Mouse (Mus musculus): ENCODE measurements at regions not wholly inside any gene's neighbourhood (a gene's known extent, or its start where the extent isn't known, plus 50 kb on each side); places are given as distances from the start of the nearest gene placed in this dataset.

- Histone ChIP-seq H3K9ac (replicated peaks; ENCODE audit: low read depth, low read length) (no peak overlapping the region), H3K4me2 (replicated peaks; ENCODE audit: low read depth, low read length) (no peak overlapping the region), H3K4me3 (ENCODE audit: low read depth, low read length) (no peak overlapping the region), H3K27me3 (ENCODE audit: control insufficient read depth, insufficient read depth, low read length) (no peaks in the 10 kb centered on the region), H3K4me1 (ENCODE audit: control insufficient read depth, insufficient read depth, low read length) (no peaks in the 10 kb centered on the region), H3K9me3 (ENCODE audit: control insufficient read depth, low read depth, low read length) (no peaks in the 10 kb centered on the region), H3K36me3 (ENCODE audit: control insufficient read depth, insufficient read depth, low read length) (no peaks in the 10 kb centered on the region), H3K27ac (ENCODE audit: low read length) (no peak overlapping the region)
- no peak for ATAC-seq (ENCODE audit: insufficient number of reproducible peaks, insufficient read depth, low FRiP score, low read depth)
- WGBS = 81% methylated on average over 5 of the region's 5 CpGs
These were observed 2942.3 kb upstream of the Gm7489 start for GRCm38 (mm10) chr15:50942429-50942828.

GRCm38 (mm10) chr15:50944976-50945375 lies 2939.7 kb upstream of the Gm7489 start:
- no peak for ATAC-seq (ENCODE audit: insufficient number of reproducible peaks, insufficient read depth, low FRiP score, low read depth)
- Histone ChIP-seq H3K4me1 (ENCODE audit: control insufficient read depth, insufficient read depth, low read length) (no peaks in the 10 kb centered on the region), H3K4me3 (ENCODE audit: low read depth, low read length) (no peak overlapping the region), H3K27ac (ENCODE audit: low read length) (no peak overlapping the region), H3K27me3 (ENCODE audit: control insufficient read depth, insufficient read depth, low read length) (no peaks in the 10 kb centered on the region), H3K36me3 (ENCODE audit: control insufficient read depth, insufficient read depth, low read length) (no peaks in the 10 kb centered on the region), H3K4me2 (replicated peaks; ENCODE audit: low read depth, low read length) (no peak overlapping the region), H3K9me3 (ENCODE audit: control insufficient read depth, low read depth, low read length) (no peaks in the 10 kb centered on the region), H3K9ac (replicated peaks; ENCODE audit: low read depth, low read length) (no peak overlapping the region)
- WGBS = 92% methylated on average over 4 of the region's 4 CpGs

- H3K27me3 ChIP-seq (ENCODE audit: control insufficient read depth, insufficient read depth, low read length) = no peaks in the 10 kb centered on the region
- no peak overlapping the region for H3K4me3 ChIP-seq (ENCODE audit: low read depth, low read length)
- 95% methylated on average over 3 of the region's 3 CpGs for WGBS
- no peak overlapping the region for H3K27ac ChIP-seq (ENCODE audit: low read length)
- H3K36me3 ChIP-seq (ENCODE audit: control insufficient read depth, insufficient read depth, low read length) = no peaks in the 10 kb centered on the region
- no peaks in the 10 kb centered on the region for H3K9me3 ChIP-seq (ENCODE audit: control insufficient read depth, low read depth, low read length)
- H3K4me1 ChIP-seq (ENCODE audit: control insufficient read depth, insufficient read depth, low read length) = no peaks in the 10 kb centered on the region
- H3K9ac ChIP-seq (replicated peaks; ENCODE audit: low read depth, low read length) = no peak overlapping the region
- ATAC-seq (ENCODE audit: insufficient number of reproducible peaks, insufficient read depth, low FRiP score, low read depth) = no peak
- H3K4me2 ChIP-seq (replicated peaks; ENCODE audit: low read depth, low read length) = no peak overlapping the region
These were observed 2925.6 kb upstream of the Gm7489 start for GRCm38 (mm10) chr15:50959109-50959508.

- no peak overlapping the region for H3K4me3 ChIP-seq (ENCODE audit: low read depth, low read length)
- ATAC-seq (ENCODE audit: insufficient number of reproducible peaks, insufficient read depth, low FRiP score, low read depth) = no peak
- no peaks in the 10 kb centered on the region for H3K9me3 ChIP-seq (ENCODE audit: control insufficient read depth, low read depth, low read length)
- no peak overlapping the region for H3K4me2 ChIP-seq (replicated peaks; ENCODE audit: low read depth, low read length)
- H3K27me3 ChIP-seq (ENCODE audit: control insufficient read depth, insufficient read depth, low read length) = no peaks in the 10 kb centered on the region
- H3K27ac ChIP-seq (ENCODE audit: low read length) = no peak overlapping the region
- H3K4me1 ChIP-seq (ENCODE audit: control insufficient read depth, insufficient read depth, low read length) = no peaks in the 10 kb centered on the region
- 70% methylated on average over 5 of the region's 5 CpGs for WGBS
- no peak overlapping the region for H3K9ac ChIP-seq (replicated peaks; ENCODE audit: low read depth, low read length)
- H3K36me3 ChIP-seq (ENCODE audit: control insufficient read depth, insufficient read depth, low read length) = no peaks in the 10 kb centered on the region
These were observed 2921.1 kb upstream of the Gm7489 start for GRCm38 (mm10) chr15:50963606-50964005.

GRCm38 (mm10) chr15:50964236-50964635 lies 2920.5 kb upstream of the Gm7489 start:
- WGBS = 87% methylated on average over 2 of the region's 2 CpGs
- Histone ChIP-seq H3K4me3 (ENCODE audit: low read depth, low read length) (no peak overlapping the region), H3K4me1 (ENCODE audit: control insufficient read depth, insufficient read depth, low read length) (no peaks in the 10 kb centered on the region), H3K27me3 (ENCODE audit: control insufficient read depth, insufficient read depth, low read length) (no peaks in the 10 kb centered on the region), H3K9me3 (ENCODE audit: control insufficient read depth, low read depth, low read length) (no peaks in the 10 kb centered on the region), H3K4me2 (replicated peaks; ENCODE audit: low read depth, low read length) (no peak overlapping the region), H3K9ac (replicated peaks; ENCODE audit: low read depth, low read length) (no peak overlapping the region), H3K27ac (ENCODE audit: low read length) (no peak overlapping the region), H3K36me3 (ENCODE audit: control insufficient read depth, insufficient read depth, low read length) (no peaks in the 10 kb centered on the region)
- ATAC-seq (ENCODE audit: insufficient number of reproducible peaks, insufficient read depth, low FRiP score, low read depth) = no peak

- no peak for ATAC-seq (ENCODE audit: insufficient number of reproducible peaks, insufficient read depth, low FRiP score, low read depth)
- H3K27me3 ChIP-seq (ENCODE audit: control insufficient read depth, insufficient read depth, low read length) = no peaks in the 10 kb centered on the region
- H3K9ac ChIP-seq (replicated peaks; ENCODE audit: low read depth, low read length) = no peak overlapping the region
- no peak overlapping the region for H3K4me2 ChIP-seq (replicated peaks; ENCODE audit: low read depth, low read length)
- 75% methylated on average over 2 of the region's 2 CpGs for WGBS
- H3K9me3 ChIP-seq (ENCODE audit: control insufficient read depth, low read depth, low read length) = no peaks in the 10 kb centered on the region
- no peaks in the 10 kb centered on the region for H3K4me1 ChIP-seq (ENCODE audit: control insufficient read depth, insufficient read depth, low read length)
- H3K27ac ChIP-seq (ENCODE audit: low read length) = no peak overlapping the region
- H3K36me3 ChIP-seq (ENCODE audit: control insufficient read depth, insufficient read depth, low read length) = no peaks in the 10 kb centered on the region
- H3K4me3 ChIP-seq (ENCODE audit: low read depth, low read length) = no peak overlapping the region
These were observed 2917.5 kb upstream of the Gm7489 start for GRCm38 (mm10) chr15:50967176-50967575.

GRCm38 (mm10) chr15:50970637-50971036 lies 2914.1 kb upstream of the Gm7489 start:
- Histone ChIP-seq H3K9me3 (ENCODE audit: control insufficient read depth, low read depth, low read length) (no peaks in the 10 kb centered on the region), H3K4me2 (replicated peaks; ENCODE audit: low read depth, low read length) (no peak overlapping the region), H3K36me3 (ENCODE audit: control insufficient read depth, insufficient read depth, low read length) (no peaks in the 10 kb centered on the region), H3K27me3 (ENCODE audit: control insufficient read depth, insufficient read depth, low read length) (no peaks in the 10 kb centered on the region), H3K4me3 (ENCODE audit: low read depth, low read length) (no peak overlapping the region), H3K27ac (ENCODE audit: low read length) (no peak overlapping the region), H3K4me1 (ENCODE audit: control insufficient read depth, insufficient read depth, low read length) (no peaks in the 10 kb centered on the region), H3K9ac (replicated peaks; ENCODE audit: low read depth, low read length) (no peak overlapping the region)
- WGBS = 71% methylated on average over 4 of the region's 4 CpGs
- ATAC-seq (ENCODE audit: insufficient number of reproducible peaks, insufficient read depth, low FRiP score, low read depth) = no peak

GRCm38 (mm10) chr15:50972593-50972992 lies 2912.1 kb upstream of the Gm7489 start:
- Histone ChIP-seq H3K36me3 (ENCODE audit: control insufficient read depth, insufficient read depth, low read length) (no peaks in the 10 kb centered on the region), H3K4me3 (ENCODE audit: low read depth, low read length) (no peak overlapping the region), H3K27ac (ENCODE audit: low read length) (no peak overlapping the region), H3K4me1 (ENCODE audit: control insufficient read depth, insufficient read depth, low read length) (no peaks in the 10 kb centered on the region), H3K9me3 (ENCODE audit: control insufficient read depth, low read depth, low read length) (no peaks in the 10 kb centered on the region), H3K9ac (replicated peaks; ENCODE audit: low read depth, low read length) (no peak overlapping the region), H3K4me2 (replicated peaks; ENCODE audit: low read depth, low read length) (no peak overlapping the region), H3K27me3 (ENCODE audit: control insufficient read depth, insufficient read depth, low read length) (no peaks in the 10 kb centered on the region)
- WGBS = 94% methylated on average over 13 of the region's 13 CpGs
- no peak for ATAC-seq (ENCODE audit: insufficient number of reproducible peaks, insufficient read depth, low FRiP score, low read depth)

GRCm38 (mm10) chr15:50974002-50974754 lies 2910.5 kb upstream of the Gm7489 start:
- Histone ChIP-seq H3K9ac (replicated peaks; ENCODE audit: low read depth, low read length) (no peak overlapping the region), H3K9me3 (ENCODE audit: control insufficient read depth, low read depth, low read length) (no peaks in the 10 kb centered on the region), H3K27ac (ENCODE audit: low read length) (no peak overlapping the region), H3K36me3 (ENCODE audit: control insufficient read depth, insufficient read depth, low read length) (no peaks in the 10 kb centered on the region), H3K27me3 (ENCODE audit: control insufficient read depth, insufficient read depth, low read length) (no peaks in the 10 kb centered on the region), H3K4me2 (replicated peaks; ENCODE audit: low read depth, low read length) (no peak overlapping the region), H3K4me3 (ENCODE audit: low read depth, low read length) (no peak overlapping the region), H3K4me1 (ENCODE audit: control insufficient read depth, insufficient read depth, low read length) (no peaks in the 10 kb centered on the region)
- ATAC-seq (ENCODE audit: insufficient number of reproducible peaks, insufficient read depth, low FRiP score, low read depth) = no peak
- 76% methylated on average over 9 of the region's 9 CpGs for WGBS

Data from stomach, embryonic 14.5 days (tissue).